Mouse (Mus musculus) layer of hippocampus, postnatal 25 days (tissue): Measurements from ENCODE around the gene Hist1h4d. TPM values are rescaled to one million over a fixed set of nuclear protein-coding genes. Genes with fewer than 3 reads are reported as not detected.
"Not testable (repeated sequence)": the region's sequence is repeated elsewhere in the genome, so short reads cannot be mapped to it uniquely, and the experiment has no call there.

Experiments
- DNase-seq, 2 experiments: peaks; one replicate each; pipeline ENCODE4 v3.0.0; 2022; ENCODE audit warnings: mixed read lengths in 2 of 2, low spot score in 1 of 2; ENCODE audit errors: extremely low spot score in 1 of 2
- total RNA-seq, 2 experiments: library from RNA; stranded (reverse); gene quantifications; 2 replicates each; pipeline ENCODE4 v1.2.3; 2021

Gene Hist1h4d
- total RNA-seq, 2 experiments from 2014 or later = 129 to 153 TPM

DNA sequence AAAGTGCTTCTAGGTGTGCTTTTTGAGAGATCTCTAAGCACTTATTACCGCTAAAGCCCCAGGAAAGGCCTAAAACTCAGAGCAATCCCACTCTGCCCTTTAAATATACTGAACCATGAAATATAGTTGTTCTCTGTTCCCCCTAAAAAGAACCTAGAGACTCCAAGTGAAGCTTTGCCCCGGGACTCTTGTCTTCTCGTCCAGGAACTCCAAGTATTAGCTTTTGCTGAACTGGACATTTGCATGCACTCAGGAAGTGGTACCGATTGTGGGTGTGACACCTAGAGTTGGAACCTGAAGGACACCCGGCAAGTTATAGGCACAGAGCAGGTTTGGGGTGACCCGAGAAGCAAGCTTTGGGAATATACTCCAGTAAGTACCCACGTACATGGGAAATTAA, 9.8 kb downstream of the Hist1h4d start:
- no peak for DNase-seq

- DNase-seq = not testable (repeated sequence)
Observed at GRCm38 (mm10) chr13:23591886-23592285, 10.5 kb downstream of the Hist1h4d start.

- DNase-seq = no peak
Observed at GRCm38 (mm10) chr13:23592614-23593013, 11.2 kb downstream of the Hist1h4d start.

DNA sequence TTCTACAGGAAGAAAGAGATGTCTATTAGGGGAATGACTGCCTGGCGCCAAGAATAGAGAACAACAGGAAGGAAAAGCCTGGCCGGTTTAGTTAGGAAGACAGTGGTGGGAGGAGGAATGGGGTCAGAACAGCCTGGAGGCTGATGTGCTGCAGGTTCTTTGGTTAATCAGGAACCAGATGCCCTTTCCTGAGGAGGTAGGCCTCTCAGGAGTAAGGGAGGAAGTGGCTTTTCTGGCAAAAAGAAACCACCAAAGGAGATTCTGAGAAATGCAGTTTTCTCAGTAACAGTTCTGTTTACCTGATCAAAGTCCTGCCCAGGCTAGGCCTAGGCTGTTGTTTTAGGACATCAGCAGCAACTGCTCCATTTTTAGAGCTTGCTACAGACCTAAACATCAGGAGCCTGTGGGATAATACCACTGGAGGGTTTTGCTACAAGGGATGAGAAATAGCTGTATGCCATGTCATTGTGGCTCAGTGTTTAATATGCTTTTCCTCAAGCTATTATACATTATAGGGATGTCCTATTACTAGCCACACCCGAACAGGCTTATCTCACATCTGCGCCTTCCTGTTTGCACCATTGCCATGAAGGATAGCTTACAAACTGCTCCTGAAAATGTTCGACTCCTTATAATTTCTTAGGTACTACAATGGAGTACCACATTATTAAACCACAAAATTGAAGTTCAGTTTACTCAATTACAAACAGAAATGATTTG, 11.8 kb downstream of the Hist1h4d start:
- DNase-seq = no peak

GRCm38 (mm10) chr13:23595185-23595584, 13.8 kb downstream of the Hist1h4d start:
- DNase-seq = no peak

GRCm38 (mm10) chr13:23595622-23596372, 14.4 kb downstream of the Hist1h4d start:
- no peak for DNase-seq

DNA sequence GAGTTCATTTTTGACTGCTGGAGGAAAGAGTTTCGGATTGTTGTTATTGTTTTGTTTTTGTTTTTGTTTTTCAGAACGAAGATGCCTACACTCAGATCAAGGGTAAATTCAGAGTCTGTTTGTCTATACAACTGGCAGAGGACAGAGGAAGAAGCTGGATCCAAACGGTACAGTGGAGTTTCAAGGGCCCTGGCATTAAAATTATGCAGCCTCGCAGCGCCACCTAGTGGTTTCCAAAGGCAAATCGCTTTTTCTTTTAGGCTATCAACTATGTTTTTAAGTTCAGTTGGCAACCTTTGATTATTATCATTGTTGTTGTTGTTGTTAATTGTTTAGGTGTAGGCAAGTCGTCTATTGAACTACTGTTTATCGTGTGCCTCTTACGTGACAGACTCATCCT, 16.6 kb downstream of the Hist1h4d start:
- DNase-seq = peak; percentile 61 to 88

- DNase-seq = no peak
Observed at GRCm38 (mm10) chr13:23603182-23603699, 21.8 kb downstream of the Hist1h4d start.

DNA sequence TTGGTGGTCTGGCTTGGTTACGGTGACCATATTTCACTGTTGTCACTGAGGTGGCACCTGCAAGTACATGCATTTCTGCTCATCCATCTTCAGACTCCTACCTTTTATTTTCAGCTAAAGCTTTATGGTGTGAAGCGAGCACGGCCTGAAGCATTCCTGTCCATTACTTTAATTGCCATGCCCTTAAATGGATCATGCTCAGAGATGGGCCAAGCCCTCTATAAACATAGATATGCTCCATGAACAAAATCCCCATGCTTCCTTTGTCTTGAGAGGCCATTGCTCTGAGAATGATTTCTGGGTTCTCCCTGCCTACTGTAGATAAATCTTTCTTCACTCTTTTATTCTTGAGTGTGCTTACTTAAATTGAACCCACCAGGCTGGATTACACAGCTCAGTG, 23.1 kb downstream of the Hist1h4d start:
- no peak for DNase-seq

DNA sequence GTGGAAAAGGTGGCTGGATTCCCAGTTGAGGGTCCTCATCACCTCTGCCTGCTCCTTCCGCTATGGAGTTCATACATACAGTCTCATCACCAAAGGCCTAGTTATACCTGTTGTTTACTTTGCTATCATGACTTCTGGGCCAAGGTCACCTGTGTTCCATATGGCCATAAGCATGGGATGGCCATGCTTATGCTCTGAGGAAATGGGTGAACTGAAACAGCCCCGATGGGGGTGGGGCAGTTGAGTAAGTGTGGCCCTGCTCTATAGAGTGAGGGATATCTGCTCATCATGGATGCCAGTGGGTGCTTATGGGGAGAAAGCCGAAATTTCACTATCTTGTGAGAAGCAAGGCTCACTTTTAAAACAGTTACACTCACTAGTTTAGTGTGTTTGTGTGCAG, 23.7 kb downstream of the Hist1h4d start:
- DNase-seq = no peak

DNA sequence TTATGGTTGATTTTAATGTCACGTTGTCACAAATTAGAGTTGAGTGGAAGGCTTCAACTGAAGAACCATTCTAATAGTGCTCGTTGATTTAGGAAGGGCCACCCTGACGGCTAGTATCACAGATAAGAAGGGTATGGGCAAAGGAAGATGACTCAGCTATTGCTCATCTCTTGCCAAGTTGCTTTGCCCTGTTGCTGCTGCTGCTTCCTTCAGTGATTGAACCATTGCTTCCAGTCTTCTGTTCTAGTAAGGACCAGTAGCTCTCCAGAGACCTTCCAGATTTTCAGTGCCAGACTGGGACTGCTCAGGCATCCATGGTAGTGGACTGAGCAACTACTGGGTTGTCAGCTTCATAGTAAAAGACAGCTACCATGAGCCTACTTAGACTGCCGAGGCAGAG, 27.8 kb downstream of the Hist1h4d start:
- DNase-seq = no peak

DNA sequence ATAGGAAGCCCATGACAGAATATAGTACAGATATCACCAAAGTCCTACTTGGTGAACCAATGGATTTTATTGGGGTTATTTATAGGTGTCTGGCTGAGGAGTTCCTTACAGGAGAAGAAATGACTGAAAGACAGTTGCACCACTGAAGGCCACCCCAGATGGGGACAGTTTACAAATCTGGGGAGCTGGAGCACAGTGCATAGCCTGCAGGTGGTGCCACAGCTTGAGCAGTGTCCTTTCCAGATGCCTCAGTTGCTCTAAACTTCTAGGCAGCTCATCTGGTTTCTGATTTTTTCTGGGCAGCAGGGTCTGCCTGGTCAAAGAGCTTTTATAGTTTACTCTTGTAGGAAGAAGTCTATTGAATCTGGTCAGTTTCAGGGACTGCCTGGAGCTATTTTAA, 28.4 kb downstream of the Hist1h4d start:
- no peak for DNase-seq

DNA sequence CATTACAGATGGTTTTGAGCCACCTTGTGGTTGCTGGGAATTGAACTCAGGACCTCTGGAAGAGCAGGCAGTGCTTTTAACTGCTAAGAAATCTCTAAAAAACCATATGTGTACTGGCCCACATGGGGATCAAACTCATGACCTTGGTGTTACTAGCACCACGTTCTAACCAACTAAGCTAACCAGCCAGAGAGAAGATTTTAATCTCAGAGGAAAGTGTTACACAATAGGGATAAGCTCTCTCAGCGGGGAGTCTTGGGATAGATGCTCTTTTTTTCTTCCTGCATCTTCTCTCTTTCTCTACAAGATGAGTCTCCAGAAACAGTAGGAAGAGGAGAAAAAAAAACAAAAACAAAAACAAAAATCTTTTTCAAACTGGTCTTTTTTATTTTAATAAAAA, 29.0 kb downstream of the Hist1h4d start:
- no peak for DNase-seq

DNA sequence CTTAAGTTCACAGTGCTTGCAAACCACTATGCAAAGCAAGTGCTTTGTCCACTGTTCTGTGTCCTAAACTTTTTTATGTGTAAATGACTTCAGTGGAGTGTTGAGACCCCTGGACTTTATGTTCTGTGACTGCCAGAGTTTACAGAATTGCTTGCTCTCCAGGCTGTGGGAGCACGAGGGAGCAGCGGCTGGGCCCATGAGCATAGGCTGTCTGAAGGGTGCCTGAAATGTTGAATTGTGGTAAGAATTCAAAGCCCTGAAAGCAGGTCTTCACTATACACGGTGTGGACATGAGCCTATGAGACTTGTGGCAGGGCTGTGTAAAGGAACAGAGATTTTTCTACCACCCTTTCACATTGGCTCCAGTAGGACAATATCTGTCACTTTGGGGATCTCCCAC, 30.2 kb downstream of the Hist1h4d start:
- no peak for DNase-seq

DNA sequence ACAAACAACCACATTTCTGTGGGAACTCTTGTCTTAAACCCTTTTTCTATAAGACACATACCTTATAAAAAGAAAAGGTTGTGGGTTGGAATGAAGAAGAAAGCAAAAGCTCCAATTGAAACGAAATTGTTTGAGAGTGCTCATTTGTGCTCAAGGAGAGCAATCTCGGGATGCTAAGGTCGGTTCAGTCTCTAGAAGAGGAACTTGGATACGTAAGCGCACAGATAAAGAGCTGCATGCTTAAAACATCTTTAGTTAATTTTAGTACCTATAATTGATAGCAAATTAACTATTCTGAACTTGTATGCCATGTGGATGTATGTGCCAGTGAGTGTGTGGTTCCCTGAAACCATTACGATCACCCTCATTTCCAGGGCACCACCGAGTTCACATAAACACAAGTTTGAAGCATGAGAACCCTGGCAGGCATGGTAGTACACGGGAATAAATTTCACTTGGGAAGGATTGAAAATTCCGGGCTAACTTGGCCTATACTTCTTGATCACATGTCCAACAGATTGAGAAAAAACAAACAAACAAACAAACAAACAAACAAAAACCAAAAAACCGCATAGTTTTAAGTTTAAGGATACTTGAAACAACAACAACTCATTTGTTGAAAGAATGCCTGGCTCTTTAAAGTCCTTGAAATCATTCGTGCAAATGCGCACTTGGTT, 38.8 kb downstream of the Hist1h4d start:
- DNase-seq = no peak

GRCm38 (mm10) chr13:23620733-23621531, 39.5 kb downstream of the Hist1h4d start, which contains the start of gene Hist1h2be:
TSS of gene Hist1h2be (minus strand) at chr13:23621124.
- DNase-seq = peak; percentile 61 to 69

GRCm38 (mm10) chr13:23621532-23622174, 40.3 kb downstream of the Hist1h4d start:
- peak; percentile 25 to 36 for DNase-seq

GRCm38 (mm10) chr13:23622175-23622671, 40.8 kb downstream of the Hist1h4d start, which contains the start of gene Hist1h1e:
TSS of gene Hist1h1e (minus strand) at chr13:23622558.
- DNase-seq = peak; percentile 86

- DNase-seq = no peak
Observed at GRCm38 (mm10) chr13:23622861-23623450, 41.6 kb downstream of the Hist1h4d start.
